Mouse (Mus musculus) bone marrow, adult 2 months (tissue): ENCODE data around the gene Reep3. TPM values are rescaled to one million over a fixed set of nuclear protein-coding genes. Genes with fewer than 3 reads are reported as not detected.
A peak's percentile ranks its signal among the peaks of the same experiment; 100 is the strongest.

Experiments
- H3K27ac ChIP-seq: fragments of 200-500 bp; 2 replicates; pipeline ENCODE4 v1.5.1; 2012; ENCODE audit warnings: low read depth, mild to moderate bottlenecking, control low read depth, inconsistent platforms, low read length; ENCODE audit not compliant: control insufficient read depth, poor library complexity, insufficient read depth
- H3K4me1 ChIP-seq: fragments of 200-500 bp; 2 replicates; pipeline ENCODE4 v1.6.1; 2011; ENCODE audit warnings: low read length; ENCODE audit not compliant: control insufficient read depth, insufficient read depth
- H3K4me3 ChIP-seq: fragments of 200-500 bp; replicated peaks from 2 replicates; pipeline ENCODE3; 2011; ENCODE audit warnings: mild to moderate bottlenecking, low read depth, low read length, control low read depth; ENCODE audit not compliant: control insufficient read depth
- CTCF ChIP-seq: fragments of 200-500 bp; IDR thresholded peaks from 2 replicates; pipeline ENCODE4 v1.5.1; 2011; ENCODE audit warnings: low read length, control low read depth; ENCODE audit not compliant: control insufficient read depth, insufficient read depth
- POLR2A ChIP-seq: fragments of 200-500 bp; IDR thresholded peaks from 2 replicates; pipeline ENCODE4 v1.6.1; 2011; ENCODE audit warnings: low read depth, mild to moderate bottlenecking, control low read depth, low read length, borderline replicate concordance; ENCODE audit not compliant: control insufficient read depth
- WGBS: fragments of 180-500 bp; shearing (Covaris S2); methylation state at CpG from one replicate; pipeline ENCODE4 v1.1.7; 2018; 5-methylcytosine and 5-hydroxymethylcytosine counted together
- polyA plus RNA-seq: library from polyadenylated mRNA; stranded (reverse); fragments of >200 nt; gene quantifications from 2 replicates; pipeline ENCODE4 v1.2.4, GENCODE M21; 2011; ENCODE audit warnings: low replicate concordance; ENCODE audit not compliant: missing spikeins, insufficient read depth, insufficient read length

Gene Reep3
- 3.7 and 10.8 TPM in 2 replicates for polyA plus RNA-seq

DNA sequence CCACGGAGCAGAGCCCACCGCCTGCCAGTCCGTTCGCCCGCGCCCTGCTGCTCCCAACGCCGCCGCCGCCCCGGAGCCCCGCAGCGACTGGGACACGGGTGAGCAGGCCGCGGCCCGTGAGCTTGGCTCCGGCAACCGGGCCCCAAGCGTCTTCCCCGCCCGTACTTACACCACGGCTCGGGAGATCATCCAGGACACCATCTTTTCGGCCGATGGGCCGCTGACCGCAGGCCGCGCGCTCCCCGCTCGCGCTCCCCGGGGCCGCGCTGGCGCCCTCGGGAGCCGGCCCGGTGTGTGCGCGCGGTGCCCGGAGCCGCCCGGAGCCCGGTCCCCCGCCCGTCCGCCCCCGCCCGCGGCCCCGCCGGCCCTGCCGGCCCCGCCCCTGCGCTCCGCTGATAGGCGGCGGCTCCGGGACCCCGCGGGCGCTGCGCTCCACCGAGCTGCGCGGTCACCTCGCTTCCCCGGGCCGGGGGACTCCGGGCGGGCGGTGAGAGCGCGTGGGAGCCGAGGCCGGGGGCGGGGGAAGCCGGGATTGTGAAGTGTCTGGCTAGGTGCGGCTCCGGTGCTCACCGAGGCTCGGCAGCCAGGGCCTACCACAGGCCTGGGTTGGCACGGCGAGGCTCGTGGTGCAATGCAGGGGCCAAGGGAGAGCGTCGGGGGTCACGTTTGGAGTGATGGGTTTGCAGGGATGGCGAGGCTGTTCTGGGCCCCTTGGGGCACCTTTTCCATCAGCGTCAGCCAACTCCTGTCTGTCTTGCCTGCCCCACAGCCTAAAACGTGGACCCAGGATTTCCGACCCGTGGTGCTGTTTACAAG, at the start of gene Reep3:
TSS of gene Reep3 (minus strand) at position 325 of the 816 bp plus-strand sequence.
- under 1% methylated on average over 97 of the region's 97 CpGs for WGBS
- peak within 1 kb of the TSS; percentile 96 for H3K27ac ChIP-seq
- peak within 1 kb of the TSS; percentile 89 for H3K4me3 ChIP-seq
- peaks cover 6% of the 10 kb centered on the region for H3K4me1 ChIP-seq
- no peak for TF ChIP-seq CTCF
- TF ChIP-seq POLR2A = 0 out of 2 replicates have a peak, but pooled peaks have one; percentile 21

DNA sequence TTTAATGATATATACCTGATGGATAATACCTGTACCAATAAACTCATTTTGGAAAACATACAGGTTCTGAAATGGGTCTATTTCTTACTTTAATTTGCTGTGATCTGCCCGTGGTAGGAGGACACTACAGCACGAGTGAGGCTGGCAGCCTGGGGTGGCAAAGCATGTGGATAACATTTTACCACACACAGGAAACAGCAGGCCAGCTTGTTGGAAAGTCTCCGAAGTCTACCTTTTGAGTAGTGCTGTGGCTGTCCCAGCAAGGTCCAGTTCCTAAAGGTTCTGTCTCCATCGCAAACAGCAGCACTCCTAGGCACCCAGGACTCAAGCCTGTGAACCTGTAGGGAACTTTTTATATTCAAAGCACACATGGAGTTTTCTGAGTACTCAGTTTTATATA, 48.9 kb upstream of the Reep3 start:
- TF ChIP-seq CTCF (no peak), POLR2A (no peak)
- H3K4me3 ChIP-seq = no peak overlapping the region
- no peaks in the 10 kb centered on the region for H3K4me1 ChIP-seq
- whole genome bisulfite sequencing = 19% methylated on average over 4 of the region's 4 CpGs
- no peak overlapping the region for H3K27ac ChIP-seq

DNA sequence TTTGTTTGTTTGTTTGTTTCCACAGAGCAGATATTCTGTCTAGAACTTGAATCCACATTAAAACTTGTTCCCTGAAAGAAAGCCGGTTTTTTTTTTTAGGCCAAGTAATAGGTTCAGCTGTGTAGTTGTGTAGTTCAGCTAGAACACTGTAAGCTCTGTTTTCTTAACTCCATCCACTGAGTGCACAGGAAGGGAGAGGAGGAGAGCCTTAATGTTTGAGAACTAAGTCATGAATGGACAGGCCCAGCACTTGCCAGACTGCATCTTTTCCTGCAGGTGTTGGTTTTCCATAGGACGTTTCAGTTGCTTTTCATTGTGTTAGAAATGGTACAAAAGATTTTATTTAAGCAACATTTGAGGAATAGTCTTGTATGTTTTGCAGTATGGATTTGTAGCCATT, 47.5 kb upstream of the Reep3 start:
- 77% methylated on average over 2 of the region's 2 CpGs for WGBS
- TF ChIP-seq CTCF (no peak), POLR2A (no peak)
- Histone ChIP-seq H3K27ac (no peak overlapping the region), H3K4me1 (no peaks in the 10 kb centered on the region), H3K4me3 (no peak overlapping the region)

DNA sequence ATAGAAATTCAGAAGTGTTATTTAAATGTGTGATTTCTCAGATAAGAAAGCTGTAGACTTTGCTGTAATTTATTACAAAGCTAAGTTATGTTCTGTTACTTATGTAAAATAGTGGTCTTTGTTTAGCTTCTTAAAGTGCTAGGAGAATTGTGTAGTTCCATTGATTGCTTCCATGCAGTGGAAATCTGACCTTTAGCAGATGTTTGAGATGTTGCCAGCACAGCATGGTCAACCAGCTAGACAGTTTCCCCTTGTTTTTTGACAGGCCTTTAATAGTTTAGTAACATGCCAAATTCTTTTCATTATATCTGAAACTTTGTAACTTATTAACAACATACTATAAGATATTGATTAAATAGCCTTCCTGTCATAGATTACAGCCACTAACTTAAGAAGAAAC, 46.9 kb upstream of the Reep3 start:
- Histone ChIP-seq H3K4me1 (no peaks in the 10 kb centered on the region), H3K4me3 (no peak overlapping the region), H3K27ac (no peak overlapping the region)
- no peak for TF ChIP-seq CTCF
- TF ChIP-seq POLR2A = no peak

DNA sequence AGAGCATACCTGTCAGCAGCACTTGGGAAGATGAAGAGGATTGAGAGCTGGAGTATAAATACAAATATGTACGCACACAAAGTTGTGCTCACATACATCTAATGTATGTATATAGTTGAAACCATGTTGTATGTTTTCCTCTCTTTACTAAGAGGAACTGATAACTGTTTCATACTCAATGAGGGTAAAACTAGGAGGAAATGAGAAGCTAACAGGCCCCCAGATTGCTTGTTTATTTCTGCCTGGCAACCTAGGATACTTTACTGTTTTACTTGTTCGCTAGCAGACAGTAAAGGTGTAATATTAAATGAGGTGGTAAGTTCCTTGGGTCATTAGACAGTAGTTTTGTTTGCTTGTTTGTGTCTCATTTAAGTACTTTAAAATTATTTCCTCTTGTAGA, 40.7 kb upstream of the Reep3 start:
- H3K4me3 ChIP-seq = no peak overlapping the region
- no peaks in the 10 kb centered on the region; the same call in 1 of the 2 replicates for H3K4me1 ChIP-seq
- WGBS = 80% methylated on average over 2 of the region's 2 CpGs
- no peak for TF ChIP-seq POLR2A
- TF ChIP-seq CTCF = no peak
- H3K27ac ChIP-seq = no peak overlapping the region

DNA sequence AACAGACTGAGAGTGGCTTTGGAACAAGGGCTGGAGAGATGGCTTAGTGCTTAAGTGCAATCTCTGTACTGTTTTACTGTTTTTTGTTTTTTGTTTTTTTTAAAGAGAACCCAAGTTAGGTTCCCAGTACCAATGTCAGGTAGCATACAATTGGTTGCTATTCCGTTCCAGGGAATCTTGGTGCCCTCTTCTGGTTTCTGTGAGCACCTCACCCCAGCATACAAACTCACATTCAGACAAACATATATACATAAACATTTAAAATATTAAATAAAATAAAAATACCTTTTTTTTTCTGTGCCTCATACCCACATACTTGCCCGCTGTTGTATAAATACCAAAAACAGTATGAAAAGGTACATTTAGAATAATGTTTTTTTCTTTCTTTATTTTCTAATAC, 37.6 kb upstream of the Reep3 start:
- Histone ChIP-seq H3K4me3 (no peak overlapping the region), H3K4me1 (no peaks in the 10 kb centered on the region; the same call in 1 of the 2 replicates), H3K27ac (no peak overlapping the region)
- TF ChIP-seq CTCF = no peak
- no peak for TF ChIP-seq POLR2A
- 87% methylated on average over 2 of the region's 2 CpGs for WGBS

DNA sequence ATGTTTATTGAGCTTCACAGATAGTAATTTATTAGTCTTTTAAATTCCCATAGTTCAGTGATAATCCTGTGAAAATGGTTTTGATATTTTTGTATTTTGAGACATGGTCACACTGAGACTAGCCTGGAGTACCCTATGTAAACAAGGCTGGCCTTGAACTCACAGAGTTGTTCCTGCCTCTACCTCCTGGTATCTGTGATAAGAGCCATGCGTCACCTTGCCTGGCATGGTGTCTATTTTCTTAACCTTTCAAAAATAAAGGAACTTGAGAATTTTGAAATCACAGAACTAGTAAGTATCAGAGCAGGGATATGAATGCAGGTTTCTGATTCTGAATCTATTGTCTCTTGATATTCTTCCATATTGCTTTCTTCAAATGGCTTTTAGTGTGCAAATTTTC, 35.0 kb upstream of the Reep3 start:
- TF ChIP-seq CTCF = no peak
- no peak for TF ChIP-seq POLR2A
- WGBS = 53% methylated on average over 1 of the region's 1 CpGs
- Histone ChIP-seq H3K4me1 (no peaks in the 10 kb centered on the region), H3K4me3 (no peak overlapping the region), H3K27ac (no peak overlapping the region)

DNA sequence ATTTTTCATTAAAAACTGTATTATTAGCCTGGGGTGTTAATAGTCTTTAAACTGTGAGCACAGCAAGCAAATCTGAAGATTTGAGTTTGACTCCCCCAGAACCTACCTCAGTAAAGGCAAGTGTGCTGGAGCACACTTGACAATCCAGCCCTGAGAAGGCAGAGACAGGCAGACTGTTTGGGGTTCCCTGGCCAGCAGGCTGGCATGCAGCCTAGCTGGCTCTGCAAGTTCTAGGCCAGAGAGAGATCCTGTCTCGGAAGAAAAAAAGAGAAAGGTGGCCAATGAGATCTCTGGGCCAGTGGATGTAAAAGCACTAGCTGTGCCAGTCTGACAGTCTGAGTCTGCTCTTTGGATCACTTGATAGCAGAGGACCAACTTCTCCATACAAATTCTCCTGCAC, 32.8 kb upstream of the Reep3 start:
- no peak overlapping the region for H3K27ac ChIP-seq
- 67% methylated on average over 1 of the region's 1 CpGs for WGBS
- H3K4me3 ChIP-seq = no peak overlapping the region
- TF ChIP-seq POLR2A = no peak
- no peak for TF ChIP-seq CTCF
- peaks cover 1% of the 10 kb centered on the region; the same call in 1 of the 2 replicates for H3K4me1 ChIP-seq
